Mouse (Mus musculus): ENCODE measurements at regions not wholly inside any gene's neighbourhood (a gene's known extent, or its start where the extent isn't known, plus 50 kb on each side); places are given as distances from the start of the nearest gene placed in this dataset.

- Histone ChIP-seq H3K36me3 (no peaks in the 10 kb centered on the region), H3K4me1 (no peaks in the 10 kb centered on the region), H3K27me3 (ENCODE audit: low read depth, poor library complexity, severe bottlenecking) (no peaks in the 10 kb centered on the region), H3K9me3 (replicated peaks) (no peaks in the 10 kb centered on the region), H3K27ac (no peak overlapping the region), H3K4me3 (no peak overlapping the region)
- 55% methylated on average over 2 of the region's 2 CpGs for WGBS
- no peak for DNase-seq (ENCODE audit: low spot score)
These were observed 57.0 kb upstream of the Gnaq start for GRCm38 (mm10) chr19:16075512-16076086.

- no peak for DNase-seq (ENCODE audit: low spot score)
- H3K4me1 ChIP-seq, result no peaks in the 10 kb centered on the region
- 85% methylated on average over 1 of the region's 1 CpGs for WGBS
These were observed 57.6 kb upstream of the Gnaq start for GRCm38 (mm10) chr19:16075026-16075425.

GRCm38 (mm10) chr19:16067314-16067713 lies 65.3 kb upstream of the Gnaq start:
- WGBS, result 85% methylated on average over 6 of the region's 6 CpGs
- no peak for DNase-seq (ENCODE audit: low spot score)
- H3K4me1 ChIP-seq, result peaks cover 4% of the 10 kb centered on the region; the same call in 1 of the 2 replicates
- no peak overlapping the region for H3K4me3 ChIP-seq
- H3K27ac ChIP-seq, result no peak overlapping the region
- H3K9me3 ChIP-seq (replicated peaks), result no peaks in the 10 kb centered on the region
- peaks cover 9% of the 10 kb centered on the region; the same call in 1 of the 2 replicates for H3K27me3 ChIP-seq (ENCODE audit: low read depth, poor library complexity, severe bottlenecking)
- H3K36me3 ChIP-seq, result no peaks in the 10 kb centered on the region

More at GRCm38 (mm10) chr19:16075026-16075425, 57.6 kb upstream of the Gnaq start:
- Histone ChIP-seq H3K9me3 (replicated peaks) (no peaks in the 10 kb centered on the region), H3K27ac (no peak overlapping the region), H3K27me3 (ENCODE audit: low read depth, poor library complexity, severe bottlenecking) (no peaks in the 10 kb centered on the region), H3K36me3 (no peaks in the 10 kb centered on the region), H3K4me3 (no peak overlapping the region)

- H3K36me3 ChIP-seq, result no peaks in the 10 kb centered on the region
- 94% methylated on average over 3 of the region's 3 CpGs for WGBS
- peaks cover 9% of the 10 kb centered on the region; the same call in 1 of the 2 replicates for H3K27me3 ChIP-seq (ENCODE audit: low read depth, poor library complexity, severe bottlenecking)
- H3K9me3 ChIP-seq (replicated peaks), result no peaks in the 10 kb centered on the region
- no peak overlapping the region for H3K4me3 ChIP-seq
- H3K27ac ChIP-seq, result no peak overlapping the region
- peaks cover 10% of the 10 kb centered on the region for H3K4me1 ChIP-seq
- DNase-seq (ENCODE audit: low spot score), result no peak
These were observed 67.7 kb upstream of the Gnaq start for GRCm38 (mm10) chr19:16064911-16065310.

- H3K9me3 ChIP-seq (replicated peaks), result no peaks in the 10 kb centered on the region
- 17% methylated on average over 12 of the region's 12 CpGs for WGBS
- peaks cover 9% of the 10 kb centered on the region; the same call in 1 of the 2 replicates for H3K27me3 ChIP-seq (ENCODE audit: low read depth, poor library complexity, severe bottlenecking)
- H3K4me3 ChIP-seq, result peak overlapping the region; percentile 36
- peaks cover 10% of the 10 kb centered on the region for H3K4me1 ChIP-seq
- no peaks in the 10 kb centered on the region for H3K36me3 ChIP-seq
- DNase-seq (ENCODE audit: low spot score), result peak; percentile 80
- peak overlapping the region; percentile 66; the same call in 1 of the 2 replicates for H3K27ac ChIP-seq
These were observed 68.6 kb upstream of the Gnaq start for GRCm38 (mm10) chr19:16063916-16064580.

GRCm38 (mm10) chr19:16063533-16063915 lies 69.1 kb upstream of the Gnaq start:
- WGBS, result 68% methylated on average over 8 of the region's 8 CpGs
- Histone ChIP-seq H3K27ac (no peak overlapping the region), H3K36me3 (no peaks in the 10 kb centered on the region), H3K4me3 (no peak overlapping the region), H3K4me1 (peaks cover 10% of the 10 kb centered on the region), H3K9me3 (replicated peaks) (no peaks in the 10 kb centered on the region), H3K27me3 (ENCODE audit: low read depth, poor library complexity, severe bottlenecking) (peaks cover 9% of the 10 kb centered on the region; the same call in 1 of the 2 replicates)
- DNase-seq (ENCODE audit: low spot score), result no peak

GRCm38 (mm10) chr19:16061821-16062220 lies 70.8 kb upstream of the Gnaq start:
- peaks cover 9% of the 10 kb centered on the region; the same call in 1 of the 2 replicates for H3K27me3 ChIP-seq (ENCODE audit: low read depth, poor library complexity, severe bottlenecking)
- H3K9me3 ChIP-seq (replicated peaks), result no peaks in the 10 kb centered on the region
- DNase-seq (ENCODE audit: low spot score), result no peak
- peaks cover 10% of the 10 kb centered on the region for H3K4me1 ChIP-seq
- no peak overlapping the region for H3K4me3 ChIP-seq
- 83% methylated on average over 11 of the region's 11 CpGs for WGBS
- no peak overlapping the region for H3K27ac ChIP-seq
- no peaks in the 10 kb centered on the region for H3K36me3 ChIP-seq

GRCm38 (mm10) chr19:16059026-16059425 lies 73.6 kb upstream of the Gnaq start:
- no peak for DNase-seq (ENCODE audit: low spot score)
- Histone ChIP-seq H3K36me3 (no peaks in the 10 kb centered on the region), H3K27ac (no peak overlapping the region), H3K9me3 (replicated peaks) (no peaks in the 10 kb centered on the region), H3K27me3 (ENCODE audit: low read depth, poor library complexity, severe bottlenecking) (peaks cover 9% of the 10 kb centered on the region; the same call in 1 of the 2 replicates), H3K4me3 (no peak overlapping the region), H3K4me1 (peaks cover 7% of the 10 kb centered on the region)
- WGBS, result 89% methylated on average over 4 of the region's 4 CpGs

GRCm38 (mm10) chr19:16050220-16051055 lies 65.6 kb upstream of the Cep78 start:
- Histone ChIP-seq H3K4me1 (peaks cover 10% of the 10 kb centered on the region), H3K27me3 (ENCODE audit: low read depth, poor library complexity, severe bottlenecking) (no peaks in the 10 kb centered on the region), H3K4me3 (peak overlapping the region; percentile 34), H3K27ac (no peak overlapping the region), H3K36me3 (no peaks in the 10 kb centered on the region), H3K9me3 (replicated peaks) (no peaks in the 10 kb centered on the region)
- WGBS, result 22% methylated on average over 18 of the region's 18 CpGs
- peak; percentile 43 for DNase-seq (ENCODE audit: low spot score)

- H3K9me3 ChIP-seq (replicated peaks), result no peaks in the 10 kb centered on the region
- no peak for DNase-seq (ENCODE audit: low spot score)
- 54% methylated on average over 3 of the region's 3 CpGs for WGBS
- H3K27ac ChIP-seq, result no peak overlapping the region
- H3K4me3 ChIP-seq, result peak overlapping the region; percentile 34; the same call in 1 of the 2 replicates
- H3K27me3 ChIP-seq (ENCODE audit: low read depth, poor library complexity, severe bottlenecking), result no peaks in the 10 kb centered on the region
- peaks cover 10% of the 10 kb centered on the region for H3K4me1 ChIP-seq
- H3K36me3 ChIP-seq, result no peaks in the 10 kb centered on the region
These were observed 64.9 kb upstream of the Cep78 start for GRCm38 (mm10) chr19:16049646-16050045.

GRCm38 (mm10) chr19:16046977-16047376 lies 62.2 kb upstream of the Cep78 start:
- peaks cover 10% of the 10 kb centered on the region for H3K4me1 ChIP-seq
- no peak overlapping the region for H3K27ac ChIP-seq
- WGBS, result 78% methylated on average over 7 of the region's 7 CpGs
- H3K36me3 ChIP-seq, result no peaks in the 10 kb centered on the region
- H3K27me3 ChIP-seq (ENCODE audit: low read depth, poor library complexity, severe bottlenecking), result no peaks in the 10 kb centered on the region
- no peak overlapping the region for H3K4me3 ChIP-seq
- H3K9me3 ChIP-seq (replicated peaks), result no peaks in the 10 kb centered on the region
- DNase-seq (ENCODE audit: low spot score), result no peak

GRCm38 (mm10) chr19:16045261-16045660 lies 60.5 kb upstream of the Cep78 start:
- no peaks in the 10 kb centered on the region for H3K9me3 ChIP-seq (replicated peaks)
- peak; percentile 2 for DNase-seq (ENCODE audit: low spot score)
- no peaks in the 10 kb centered on the region for H3K27me3 ChIP-seq (ENCODE audit: low read depth, poor library complexity, severe bottlenecking)
- no peaks in the 10 kb centered on the region for H3K36me3 ChIP-seq
- no peak overlapping the region for H3K4me3 ChIP-seq
- WGBS, result 80% methylated on average over 3 of the region's 3 CpGs
- H3K27ac ChIP-seq, result no peak overlapping the region
- peaks cover 3% of the 10 kb centered on the region; the same call in 1 of the 2 replicates for H3K4me1 ChIP-seq

GRCm38 (mm10) chr19:16044169-16044568 lies 59.4 kb upstream of the Cep78 start:
- Histone ChIP-seq H3K4me1 (no peaks in the 10 kb centered on the region), H3K4me3 (no peak overlapping the region), H3K9me3 (replicated peaks) (no peaks in the 10 kb centered on the region), H3K27me3 (ENCODE audit: low read depth, poor library complexity, severe bottlenecking) (no peaks in the 10 kb centered on the region), H3K27ac (no peak overlapping the region), H3K36me3 (no peaks in the 10 kb centered on the region)
- DNase-seq (ENCODE audit: low spot score), result peak; percentile 2
- 87% methylated on average over 5 of the region's 5 CpGs for WGBS

All from limb, embryonic 10.5 days (tissue).